Mouse (Mus musculus): ENCODE measurements around the gene Ncoa4.

- TF ChIP-seq CTCF (IDR thresholded peaks at IDR 0.05; ENCODE audit: borderline replicate concordance, control insufficient read depth, extremely low read depth, insufficient read depth, low read length, poor library complexity) (no peak), POLR2A (IDR thresholded peaks at IDR 0.05; ENCODE audit: control insufficient read depth, extremely low read depth, insufficient read depth, low read length, poor library complexity) (no peak)
These were observed 6.5 kb upstream of the Ncoa4 start for GRCm38 (mm10) chr14:32153156-32153555.

All from thymus, adult 2 months (tissue).